Mouse (Mus musculus): ENCODE measurements around the gene Ugt1a8.
"Not testable (repeated sequence)": the region's sequence is repeated elsewhere in the genome, so short reads cannot be mapped to it uniquely, and the experiment has no call there.

Gene Ugt1a8

GRCm38 (mm10) chr1:88109604-88110003 is 22.0 kb downstream of the Ugt1a8 start:
- DNase-seq, result not testable (repeated sequence)

GRCm38 (mm10) chr1:88112769-88113168 is 25.2 kb downstream of the Ugt1a8 start:
- DNase-seq, result not testable (repeated sequence)

GRCm38 (mm10) chr1:88120550-88120949 is 32.9 kb downstream of the Ugt1a8 start:
- DNase-seq, result not testable (repeated sequence)

GRCm38 (mm10) chr1:88121521-88121920 is 33.9 kb downstream of the Ugt1a8 start:
- DNase-seq, result peak; percentile 11

GRCm38 (mm10) chr1:88125827-88126360 is 38.3 kb downstream of the Ugt1a8 start:
- not testable (repeated sequence) for DNase-seq

GRCm38 (mm10) chr1:88129091-88129490 is 41.5 kb downstream of the Ugt1a8 start:
- not testable (repeated sequence) for DNase-seq

- not testable (repeated sequence) for DNase-seq
Observed at GRCm38 (mm10) chr1:88130223-88130622, 42.6 kb downstream of the Ugt1a8 start.

- peak; percentile 6 for DNase-seq
Observed at GRCm38 (mm10) chr1:88133908-88134456, 46.4 kb downstream of the Ugt1a8 start.

- not testable (repeated sequence) for DNase-seq
Observed at GRCm38 (mm10) chr1:88134457-88135011, 46.9 kb downstream of the Ugt1a8 start, which contains the start of gene Ugt1a6a. TSS of gene Ugt1a6a (plus strand) at chr1:88134809.

GRCm38 (mm10) chr1:88135229-88135904 is 47.8 kb downstream of the Ugt1a8 start:
- DNase-seq, result not testable (repeated sequence)

GRCm38 (mm10) chr1:88136646-88137045 is 49.0 kb downstream of the Ugt1a8 start:
- DNase-seq, result no peak

GRCm38 (mm10) chr1:88137264-88137663 is 49.7 kb downstream of the Ugt1a8 start:
- no peak for DNase-seq

- no peak for DNase-seq
Observed at GRCm38 (mm10) chr1:88138145-88138544, 50.5 kb downstream of the Ugt1a8 start.

GRCm38 (mm10) chr1:88140492-88140891 is 52.9 kb downstream of the Ugt1a8 start:
- not testable (repeated sequence) for DNase-seq

GRCm38 (mm10) chr1:88143966-88144675 is 56.5 kb downstream of the Ugt1a8 start:
- DNase-seq, result peak; percentile 30

- peak; percentile 39 for DNase-seq
Observed at GRCm38 (mm10) chr1:88145278-88145677, 57.7 kb downstream of the Ugt1a8 start.

GRCm38 (mm10) chr1:88150133-88150532 is 62.5 kb downstream of the Ugt1a8 start:
- DNase-seq, result not testable (repeated sequence)

- no peak for DNase-seq
Observed at GRCm38 (mm10) chr1:88158430-88158829, 70.8 kb downstream of the Ugt1a8 start.

- DNase-seq, result no peak
Observed at GRCm38 (mm10) chr1:88165711-88166110, 78.1 kb downstream of the Ugt1a8 start, which contains the start of gene Ugt1a5. TSS of gene Ugt1a5 (plus strand) at chr1:88166012.

GRCm38 (mm10) chr1:88172190-88172589 is 84.6 kb downstream of the Ugt1a8 start:
- not testable (repeated sequence) for DNase-seq

- no peak for DNase-seq
Observed at GRCm38 (mm10) chr1:88179657-88180056, 92.0 kb downstream of the Ugt1a8 start.

GRCm38 (mm10) chr1:88186325-88186935 is 98.8 kb downstream of the Ugt1a8 start:
- DNase-seq, result no peak

GRCm38 (mm10) chr1:88192136-88192535 is 104.5 kb downstream of the Ugt1a8 start:
- DNase-seq, result no peak
